Mouse (Mus musculus): ENCODE data around the gene Tmem117.

The Tmem117 gene

DNA sequence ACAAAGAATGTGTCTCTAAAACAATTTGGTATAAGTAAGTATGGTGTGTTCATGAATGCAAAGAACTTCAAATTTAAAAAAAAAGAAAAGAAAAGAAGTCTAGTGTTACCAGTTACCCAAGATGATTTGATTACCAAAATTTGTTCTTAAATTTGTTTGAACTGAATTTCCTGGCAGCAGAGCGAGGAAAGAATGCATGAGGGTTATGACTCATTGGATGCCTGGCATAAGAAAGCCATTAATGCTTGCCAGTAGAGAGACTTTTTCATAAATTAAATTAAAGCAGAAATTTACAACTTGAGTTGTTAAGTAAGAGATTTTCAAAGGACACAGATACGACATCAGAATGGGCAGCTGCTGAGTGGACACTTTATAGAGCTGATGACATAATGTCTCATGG lies 515.1 kb downstream of the Tmem117 start:
- no peak for DNase-seq (ENCODE audit: low spot score in 2 of 2)

DNA sequence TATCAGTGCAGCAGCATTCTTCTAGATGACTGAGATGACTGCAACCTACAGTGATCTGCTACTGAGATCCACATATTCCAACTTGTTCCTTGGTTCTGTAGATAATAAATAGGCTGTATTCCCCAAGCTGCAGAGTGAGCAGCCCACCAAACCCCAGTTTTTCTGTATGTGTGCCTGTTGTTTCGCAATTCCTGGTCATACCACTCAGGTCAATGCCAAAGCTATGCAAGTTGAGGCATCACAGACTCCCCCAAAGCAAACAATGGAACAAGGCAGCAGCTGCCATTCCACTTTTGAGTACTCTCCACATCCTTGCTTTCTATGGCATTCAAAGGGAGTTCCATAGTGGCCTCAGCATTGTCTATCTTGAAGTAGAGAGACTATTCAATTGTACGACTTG lies 516.1 kb downstream of the Tmem117 start:
- no peak for DNase-seq (ENCODE audit: low spot score in 2 of 2)
